Mouse (Mus musculus): ENCODE results near the gene Zfp513.
A peak's percentile ranks its signal among the peaks of the same experiment; 100 is the strongest.
"Not testable (repeated sequence)": the region's sequence is repeated elsewhere in the genome, so short reads cannot be mapped to it uniquely, and the experiment has no call there.

The Zfp513 gene

GRCm38 (mm10) chr5:31201742-31202590 is at the start of gene Zfp513:
TSS of gene Zfp513 (minus strand) at chr5:31202303.
- DNase-seq: peak; percentile 94 to 97

GRCm38 (mm10) chr5:31251541-31252101 is 49.5 kb upstream of the Zfp513 start, which contains the start of gene Krtcap3:
TSS of gene Krtcap3 (plus strand) at chr5:31251691.
- peak; percentile 76 to 85 for DNase-seq

DNA sequence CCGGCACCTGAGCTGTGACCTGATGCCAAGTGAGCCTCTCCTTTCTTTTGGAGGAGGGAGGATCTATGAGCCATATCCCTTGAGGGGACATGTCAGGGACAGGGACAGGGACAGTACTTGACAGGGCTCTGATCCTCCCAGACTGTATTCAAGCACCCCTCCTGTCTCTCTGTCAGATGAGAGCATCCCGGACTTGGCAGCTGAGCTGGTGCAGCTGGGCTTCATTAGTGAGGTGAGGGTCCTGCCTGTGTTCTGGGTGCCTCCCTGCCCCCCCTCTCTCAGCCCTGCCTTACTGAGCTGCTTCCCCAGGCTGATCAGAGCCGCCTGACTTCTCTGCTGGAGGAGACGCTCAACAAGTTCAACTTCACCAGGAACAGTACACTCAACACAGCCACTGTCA is 48.6 kb upstream of the Zfp513 start:
- DNase-seq: no peak

DNA sequence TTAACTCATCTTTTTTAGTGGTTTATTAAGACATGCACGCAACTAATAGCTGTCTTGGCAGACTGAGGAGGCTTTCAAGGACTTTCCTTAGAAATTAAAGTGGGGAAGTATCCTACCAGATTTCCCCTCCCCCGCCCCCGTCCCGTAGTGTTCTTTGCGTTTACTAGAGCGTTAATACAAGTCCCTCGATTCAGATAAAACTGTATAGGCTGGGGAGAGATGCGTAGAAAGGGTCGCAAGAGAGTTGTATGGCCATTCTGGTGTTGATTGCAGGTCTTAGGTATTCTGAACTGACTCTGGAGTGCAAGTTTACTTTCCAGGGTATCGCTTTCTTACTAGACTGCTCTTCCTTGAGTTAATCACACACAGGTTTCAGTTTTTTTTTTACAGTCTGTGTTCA is 40.1 kb upstream of the Zfp513 start:
- no peak for DNase-seq

GRCm38 (mm10) chr5:31241522-31242034 is 39.5 kb upstream of the Zfp513 start:
- DNase-seq: no peak

DNA sequence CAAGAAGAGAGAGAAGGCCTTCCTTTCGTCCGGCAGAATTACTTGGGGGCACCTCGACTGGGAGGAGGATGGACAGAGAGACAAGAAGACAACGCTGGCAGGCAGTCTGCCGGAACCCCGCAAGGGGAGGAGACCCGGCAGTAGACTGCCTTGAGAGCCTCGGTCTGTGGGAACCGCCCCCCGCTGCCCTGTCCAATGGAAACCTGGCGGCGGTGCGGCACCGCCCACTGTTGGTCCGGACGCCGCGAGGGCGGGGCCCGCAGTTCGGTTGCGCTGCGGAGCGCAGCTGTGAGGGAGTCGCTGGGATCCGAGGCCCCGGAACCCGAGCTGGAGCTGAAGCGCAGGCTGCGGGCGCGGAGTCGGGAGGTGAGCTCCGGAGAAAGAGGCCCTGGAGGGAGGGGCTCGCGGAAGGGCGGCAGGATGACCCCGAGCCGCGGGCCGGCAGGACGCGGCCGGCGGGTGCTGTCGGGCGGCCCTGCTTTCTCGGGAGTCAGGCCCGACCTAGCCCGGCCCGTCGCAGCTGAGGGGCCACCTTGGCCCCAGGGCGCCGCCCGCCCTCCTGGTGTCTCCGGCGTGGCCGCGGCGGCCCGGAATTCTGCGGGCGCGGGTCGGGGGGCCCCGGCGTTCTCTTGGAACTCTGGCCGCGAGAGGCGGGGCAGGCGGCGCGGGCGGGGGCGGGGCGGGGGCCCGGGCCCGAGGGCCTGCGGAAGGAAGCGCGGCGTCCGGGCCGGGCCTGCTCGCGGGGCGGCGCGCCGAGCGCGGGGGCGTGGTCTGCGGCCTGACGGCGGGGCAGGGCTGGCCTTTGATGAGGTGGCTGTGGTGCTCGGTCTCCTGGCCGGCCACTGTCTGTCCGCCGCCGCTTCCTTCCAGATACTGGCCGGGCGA is 38.8 kb upstream of the Zfp513 start, which contains the start of the genes Nrbp1 and Gm9970:
Gene Nrbp1, plus strand, starts transcription at position 228 of the 885 bp plus-strand sequence.
Gene Gm9970, minus strand, starts transcription at position 596 of the 885 bp plus-strand sequence.
- DNase-seq: peak; percentile 96 to 98

DNA sequence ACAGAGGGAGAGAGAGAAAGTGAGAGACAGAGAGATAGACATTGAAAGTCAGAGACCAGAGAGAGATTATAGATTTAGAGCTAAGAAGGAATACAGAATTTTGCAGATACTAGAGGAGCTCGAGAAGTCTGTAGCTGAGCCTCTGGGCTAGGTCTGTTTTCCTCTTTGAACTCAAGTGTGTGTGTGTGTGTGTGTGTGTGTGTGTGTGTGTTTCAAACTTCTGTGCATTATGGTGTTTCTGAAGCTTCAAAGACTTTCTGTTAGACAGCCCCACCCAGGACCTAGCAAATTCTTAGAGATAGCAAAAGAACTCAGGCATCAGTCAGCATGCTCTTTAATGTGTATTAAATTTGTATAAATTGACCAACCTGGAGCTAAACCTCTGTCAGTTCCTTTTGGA is 24.5 kb upstream of the Zfp513 start:
- DNase-seq: no peak

DNA sequence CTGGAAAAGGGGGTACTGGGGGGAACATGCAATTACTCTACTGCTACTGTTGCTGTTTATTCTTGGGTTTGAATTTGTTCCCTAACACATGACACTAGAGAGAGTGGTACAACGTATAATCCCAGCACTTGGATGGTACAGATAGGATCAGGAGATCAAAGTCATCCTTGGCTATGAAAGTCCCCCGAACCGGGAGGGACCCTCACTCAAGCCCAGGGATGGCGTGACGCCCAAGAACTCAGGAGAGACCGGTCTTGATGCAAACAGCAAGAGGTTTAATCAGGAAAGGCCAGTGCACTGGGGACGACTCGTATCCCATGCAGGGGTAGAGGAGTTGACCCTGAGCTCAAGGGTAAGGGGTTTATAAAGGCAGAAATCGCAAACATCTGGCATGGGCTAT is 20.6 kb upstream of the Zfp513 start:
- DNase-seq: no peak

GRCm38 (mm10) chr5:31221304-31221945 is 19.3 kb upstream of the Zfp513 start:
- DNase-seq: peak; percentile 65 to 79

DNA sequence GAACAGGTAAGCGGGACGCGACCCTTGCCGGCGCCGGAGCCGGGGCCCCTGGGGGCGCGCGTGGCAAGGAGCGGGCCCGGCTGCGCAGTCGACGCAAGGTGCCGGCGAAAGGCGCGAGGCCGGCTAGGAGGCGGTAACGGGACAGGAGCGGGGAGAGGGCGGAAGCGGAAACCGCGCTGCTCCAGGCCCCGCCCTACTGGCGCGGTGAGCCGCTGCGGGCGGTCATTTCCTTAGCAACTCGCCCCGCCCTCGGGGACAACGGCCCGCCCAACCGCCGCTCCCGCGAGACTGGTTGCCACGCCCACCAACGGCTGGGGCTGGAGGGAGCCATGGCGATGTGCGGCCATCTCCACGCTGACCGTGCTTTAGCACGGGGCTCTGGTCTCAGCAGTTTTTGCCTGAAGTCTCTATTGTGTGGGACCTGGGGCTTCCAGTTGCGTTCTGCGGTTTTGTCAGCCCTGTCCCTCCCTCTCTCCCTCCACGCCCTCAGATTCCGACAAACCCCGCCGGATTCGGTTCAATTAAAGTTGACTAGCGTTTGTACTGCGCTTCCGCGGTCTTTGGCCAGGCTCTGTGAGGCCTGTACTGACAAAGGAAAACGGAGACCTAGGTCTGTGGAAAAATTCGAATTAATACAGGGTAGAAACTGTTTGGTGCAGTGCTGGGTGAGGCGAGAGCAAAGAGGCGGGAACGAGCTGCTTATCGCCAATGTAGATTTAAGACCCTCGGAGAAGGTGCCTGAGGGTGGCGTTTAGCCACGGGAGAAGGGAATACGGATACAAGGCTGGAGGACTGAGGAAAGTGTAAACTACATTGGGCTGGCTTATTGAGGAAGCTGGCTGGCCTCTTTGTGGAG is 18.6 kb upstream of the Zfp513 start, which contains the start of gene Ppm1g:
Gene Ppm1g, minus strand, starts transcription at position 240 of the 856 bp plus-strand sequence.
- DNase-seq: peak; percentile 99

GRCm38 (mm10) chr5:31219911-31220447 is 17.9 kb upstream of the Zfp513 start:
- DNase-seq: peak; percentile 64 to 79

DNA sequence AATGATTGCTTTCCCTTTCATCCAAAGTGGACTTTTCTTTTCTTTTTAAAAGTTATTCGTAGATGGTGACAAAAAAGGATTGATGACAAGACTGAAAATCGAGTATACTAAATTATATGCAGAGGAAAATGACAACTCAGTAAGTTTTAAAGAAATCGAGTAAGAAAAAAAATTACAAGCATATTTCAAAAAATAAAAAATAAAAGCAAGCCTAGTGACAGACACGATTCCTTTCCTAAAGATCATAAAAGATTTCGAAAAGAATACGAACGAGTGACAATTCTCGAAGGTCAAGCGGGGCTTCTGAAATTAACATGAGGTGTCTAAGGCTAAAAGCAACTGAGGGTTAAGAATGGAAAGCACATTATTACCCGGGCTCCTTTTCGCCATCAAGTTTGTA is 17.4 kb upstream of the Zfp513 start:
- no peak for DNase-seq

DNA sequence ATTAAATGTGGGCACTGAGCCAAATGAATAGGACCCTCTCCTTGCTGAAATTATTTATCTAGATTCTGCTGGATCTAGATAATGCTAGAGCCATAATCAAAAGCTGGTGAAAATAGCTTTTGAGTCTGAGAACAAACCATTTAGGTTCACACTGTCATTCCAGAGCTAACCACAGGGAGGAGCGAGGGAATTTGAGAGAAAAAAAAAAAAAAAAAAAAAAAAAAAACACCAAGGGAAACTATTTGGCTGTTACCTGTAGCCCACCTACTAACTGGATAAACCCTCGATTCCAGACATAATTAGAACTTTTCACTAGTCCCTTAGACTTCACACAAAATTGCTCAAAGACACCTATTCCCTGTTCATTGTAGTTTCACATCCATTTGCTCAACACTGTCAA is 17.0 kb upstream of the Zfp513 start:
- peak; percentile 30 to 41 for DNase-seq

GRCm38 (mm10) chr5:31218294-31218693 is 16.2 kb upstream of the Zfp513 start:
- DNase-seq: no peak

DNA sequence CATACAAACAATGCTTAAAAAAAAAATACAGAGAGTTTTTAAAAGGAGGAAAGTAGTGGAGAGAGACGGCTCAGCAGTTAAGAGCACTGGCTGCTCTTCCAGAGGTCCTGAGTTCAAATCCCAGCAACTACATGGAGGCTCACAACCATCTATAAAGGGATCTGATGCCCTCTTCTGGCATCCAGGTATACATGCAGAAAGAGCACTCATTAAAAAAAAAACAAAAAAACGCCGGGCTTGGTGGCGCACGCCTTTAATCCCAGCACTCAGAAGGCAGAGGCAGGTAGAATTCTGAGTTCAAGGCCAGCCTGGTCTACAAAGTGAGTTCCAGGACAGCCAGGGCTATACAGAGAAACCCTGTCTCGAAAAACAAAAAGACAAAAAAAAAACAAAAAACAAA is 14.5 kb upstream of the Zfp513 start:
- DNase-seq: not testable (repeated sequence)

DNA sequence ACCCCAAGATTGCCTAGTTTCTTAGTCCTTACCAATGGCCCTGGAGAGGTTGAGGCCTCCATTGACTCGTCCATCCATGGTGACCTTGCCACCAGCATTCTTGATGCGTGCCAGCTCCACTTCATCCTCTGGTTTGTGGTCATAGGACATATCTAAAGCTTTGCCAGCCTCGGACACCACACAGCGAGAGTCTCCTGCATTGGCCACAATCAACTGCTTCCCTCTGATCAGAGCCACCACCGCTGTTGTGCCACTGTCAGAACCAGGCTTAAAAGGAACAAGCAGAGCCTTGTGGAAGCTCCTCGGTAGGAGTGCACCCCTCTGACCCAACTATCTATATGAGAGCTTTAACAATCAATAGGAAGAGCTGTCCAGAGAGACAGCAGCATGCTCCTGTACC is 2.3 kb upstream of the Zfp513 start:
- DNase-seq: no peak

DNA sequence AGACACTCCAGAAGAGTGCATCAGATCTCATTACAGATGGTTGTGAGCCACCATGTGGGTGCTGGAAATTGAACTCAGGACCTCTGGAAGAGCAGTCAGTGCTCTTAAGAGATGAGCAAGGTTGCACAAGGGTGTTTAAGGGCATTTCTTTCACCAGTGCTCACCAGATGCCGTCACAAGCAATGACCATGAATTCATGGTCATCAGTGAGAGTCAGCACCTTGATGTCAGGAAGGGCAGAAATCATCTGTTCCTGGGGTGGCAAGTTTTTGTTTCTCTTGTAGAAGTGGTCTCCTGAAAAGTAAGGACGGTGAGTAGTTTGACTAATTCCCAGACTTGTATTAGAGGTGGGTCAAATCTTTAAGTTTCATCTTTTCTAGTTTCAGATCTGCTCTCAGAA is 1.8 kb upstream of the Zfp513 start:
- no peak for DNase-seq

- no peak for DNase-seq
Measured at GRCm38 (mm10) chr5:31202933-31203332, 830 bp upstream of the Zfp513 start.

- no peak for DNase-seq
Measured at GRCm38 (mm10) chr5:31201042-31201741, 911 bp downstream of the Zfp513 start.

DNA sequence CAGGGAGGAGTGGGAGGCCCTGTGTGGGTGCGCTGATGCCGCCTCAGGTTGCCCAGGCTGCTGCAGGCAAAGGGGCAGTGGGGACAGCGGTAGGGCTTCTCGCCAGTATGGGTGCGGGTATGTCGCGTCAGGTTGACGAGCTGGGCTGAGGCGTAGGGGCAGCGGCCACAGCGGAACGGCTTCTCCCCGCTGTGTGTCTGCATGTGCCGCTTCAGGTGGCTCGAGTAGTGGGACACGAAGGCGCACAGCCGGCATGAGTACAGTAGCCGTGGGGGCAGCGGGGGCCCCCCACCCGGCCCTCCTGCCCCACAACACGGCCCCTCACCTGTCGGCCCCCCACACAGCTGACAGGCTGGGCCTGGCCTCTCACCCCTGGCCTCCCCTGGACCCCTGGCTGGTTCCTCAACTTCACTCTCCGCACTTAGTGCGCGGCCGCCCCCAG is 1.8 kb downstream of the Zfp513 start:
- DNase-seq: peak; percentile 37 to 54

Data from kidney, postnatal 4 days (tissue).